Mouse (Mus musculus): Measurements from ENCODE around the gene Fxr1. TPM values are rescaled to one million over a fixed set of nuclear protein-coding genes. Genes with fewer than 3 reads are reported as not detected.

Fxr1 gene
- 145 TPM for polyA plus RNA-seq (2014; fragmentation: Illumina TruSeq; extraction: RNeasy Lipid Tissue Mini Kit (QIAGEN cat#74804); ENCODE audit: low read depth, low replicate concordance)

GRCm38 (mm10) chr3:34019540-34020381 is at the start of gene Fxr1:
Gene Fxr1 (plus strand): TSS chr3:34019943.

GRCm38 (mm10) chr3:34080900-34081662 is 61.3 kb downstream of the Fxr1 start, which contains the start of gene Dnajc19:
Gene Dnajc19 (minus strand): TSS chr3:34081321.

Other genes starting within 250 kb of the Fxr1 start
- 157 TPM for gene Ttc14, start 220.1 kb upstream of the Fxr1 start, polyA plus RNA-seq (2014; fragmentation: Illumina TruSeq; extraction: RNeasy Lipid Tissue Mini Kit (QIAGEN cat#74804); ENCODE audit: low read depth, low replicate concordance)
- 3.7 TPM for gene Ccdc39, start 175.6 kb upstream of the Fxr1 start, polyA plus RNA-seq (2014; fragmentation: Illumina TruSeq; extraction: RNeasy Lipid Tissue Mini Kit (QIAGEN cat#74804); ENCODE audit: low read depth, low replicate concordance)
- 223 TPM for gene Dnajc19, start 61.4 kb downstream of the Fxr1 start, polyA plus RNA-seq (2014; fragmentation: Illumina TruSeq; extraction: RNeasy Lipid Tissue Mini Kit (QIAGEN cat#74804); ENCODE audit: low read depth, low replicate concordance)